Mouse (Mus musculus): ENCODE measurements around the gene Zfp358. TPM values are rescaled to one million over a fixed set of nuclear protein-coding genes. Genes with fewer than 3 reads are reported as not detected.

Gene Zfp358
- not detected in 2 replicates for polyA plus RNA-seq (2012; ENCODE audit: insufficient read depth, insufficient read length, low replicate concordance, missing spikeins)

DNA sequence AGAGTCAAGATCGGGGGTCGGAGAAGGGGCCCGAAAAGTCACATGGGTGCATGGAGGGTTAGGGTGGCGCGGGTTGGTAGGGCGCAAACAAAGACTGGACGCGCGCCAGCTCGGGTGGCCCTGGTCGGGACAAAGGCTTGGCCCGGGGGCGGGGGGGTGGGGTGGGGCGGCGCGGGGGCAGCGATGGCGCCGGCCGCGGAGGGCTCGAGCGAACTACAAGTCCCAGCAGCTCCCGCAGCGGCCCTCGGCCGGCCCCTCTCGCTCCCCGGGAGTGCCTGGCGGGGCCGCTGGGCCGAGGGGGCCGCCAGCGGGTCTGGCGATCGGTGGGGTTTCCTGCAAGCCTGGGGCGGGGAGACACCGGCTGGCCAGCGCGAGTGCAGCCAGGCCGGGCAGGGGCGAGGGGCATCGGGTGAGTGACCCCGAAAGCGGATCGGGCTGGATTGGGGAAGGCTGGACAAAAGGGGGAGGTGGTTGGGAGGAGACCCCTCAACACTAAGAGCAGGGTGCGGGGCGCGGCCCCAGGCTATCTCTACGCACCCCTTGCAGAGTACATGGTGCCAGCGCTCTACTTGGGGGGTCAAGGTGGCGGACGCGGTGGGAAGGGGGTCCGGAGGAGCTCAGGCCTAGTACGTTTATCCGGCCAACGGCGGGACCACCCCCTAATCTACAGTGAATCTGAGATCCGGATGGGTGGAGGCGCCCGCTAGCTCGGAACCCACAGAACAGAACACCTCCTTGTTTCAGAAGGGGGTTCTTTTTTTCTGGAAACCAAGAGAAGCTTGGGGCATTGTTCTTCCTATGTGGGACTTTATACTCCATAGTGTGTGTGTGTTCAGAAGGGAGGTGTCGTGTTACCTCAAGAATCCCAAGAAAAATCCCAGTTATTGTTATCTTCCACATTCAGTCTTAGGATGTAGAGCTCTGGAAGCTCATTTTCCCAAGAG, at the start of gene Zfp358:
Gene Zfp358 (plus strand): TSS at position 238 of the 944 bp plus-strand sequence.
- Histone ChIP-seq H3K4me3 (ENCODE audit: insufficient read depth, low read depth, low read length) (peak within 1 kb of the TSS; percentile 96), H3K27ac (ENCODE audit: insufficient read depth, low read depth, low read length) (peak within 1 kb of the TSS; percentile 60), H3K4me1 (ENCODE audit: control insufficient read depth, insufficient read depth, low read length) (peaks cover 11% of the 10 kb centered on the region)
- WGBS = under 1% methylated on average over 64 of the region's 64 CpGs
- no peak for TF ChIP-seq CTCF (IDR thresholded peaks at IDR 0.05; ENCODE audit: insufficient read depth, low read depth, low read length)
- TF ChIP-seq POLR2A (IDR thresholded peaks at IDR 0.05; ENCODE audit: insufficient read depth, low read depth, low read length) = peak; percentile 79

- no peak overlapping the region for H3K27ac ChIP-seq (ENCODE audit: insufficient read depth, low read depth, low read length)
- TF ChIP-seq CTCF (IDR thresholded peaks at IDR 0.05; ENCODE audit: insufficient read depth, low read depth, low read length) = no peak
- TF ChIP-seq POLR2A (IDR thresholded peaks at IDR 0.05; ENCODE audit: insufficient read depth, low read depth, low read length) = no peak
- H3K4me3 ChIP-seq (ENCODE audit: insufficient read depth, low read depth, low read length) = no peak overlapping the region
- no peaks in the 10 kb centered on the region for H3K4me1 ChIP-seq (ENCODE audit: control insufficient read depth, insufficient read depth, low read length)
- WGBS = 86% methylated on average over 2 of the region's 2 CpGs
Measured at GRCm38 (mm10) chr8:3449226-3449625, 43.7 kb upstream of the Zfp358 start.

- WGBS = 31% methylated on average over 5 of the region's 5 CpGs
- TF ChIP-seq CTCF (IDR thresholded peaks at IDR 0.05; ENCODE audit: insufficient read depth, low read depth, low read length) (peak; percentile 84), POLR2A (IDR thresholded peaks at IDR 0.05; ENCODE audit: insufficient read depth, low read depth, low read length) (no peak)
- Histone ChIP-seq H3K27ac (ENCODE audit: insufficient read depth, low read depth, low read length) (no peak overlapping the region), H3K4me3 (ENCODE audit: insufficient read depth, low read depth, low read length) (no peak overlapping the region), H3K4me1 (ENCODE audit: control insufficient read depth, insufficient read depth, low read length) (no peaks in the 10 kb centered on the region)
Measured at GRCm38 (mm10) chr8:3450670-3451069, 42.3 kb upstream of the Zfp358 start.

DNA sequence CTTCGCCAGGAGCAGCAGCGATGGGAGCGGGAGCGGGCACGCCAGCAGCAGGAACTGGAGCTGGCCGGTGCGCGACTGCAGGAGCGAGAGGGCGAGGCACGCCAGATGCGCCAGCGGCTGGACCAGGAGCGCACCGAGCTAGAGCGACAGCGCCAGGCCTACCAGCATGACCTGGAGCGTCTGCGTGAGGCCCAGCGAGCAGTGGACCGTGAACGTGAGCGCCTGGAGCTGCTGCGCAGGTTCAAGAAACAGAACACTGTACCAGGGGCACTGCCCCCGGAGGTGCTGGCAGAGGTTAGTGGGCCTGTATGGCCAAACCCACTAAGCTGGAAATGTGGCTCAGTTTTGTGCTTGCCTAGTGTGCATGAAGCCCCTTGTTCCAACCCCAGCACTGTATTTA, 40.9 kb upstream of the Zfp358 start:
- Histone ChIP-seq H3K27ac (ENCODE audit: insufficient read depth, low read depth, low read length) (no peak overlapping the region), H3K4me1 (ENCODE audit: control insufficient read depth, insufficient read depth, low read length) (no peaks in the 10 kb centered on the region), H3K4me3 (ENCODE audit: insufficient read depth, low read depth, low read length) (no peak overlapping the region)
- 98% methylated on average over 25 of the region's 25 CpGs for WGBS
- TF ChIP-seq CTCF (IDR thresholded peaks at IDR 0.05; ENCODE audit: insufficient read depth, low read depth, low read length) = no peak
- no peak for TF ChIP-seq POLR2A (IDR thresholded peaks at IDR 0.05; ENCODE audit: insufficient read depth, low read depth, low read length)

DNA sequence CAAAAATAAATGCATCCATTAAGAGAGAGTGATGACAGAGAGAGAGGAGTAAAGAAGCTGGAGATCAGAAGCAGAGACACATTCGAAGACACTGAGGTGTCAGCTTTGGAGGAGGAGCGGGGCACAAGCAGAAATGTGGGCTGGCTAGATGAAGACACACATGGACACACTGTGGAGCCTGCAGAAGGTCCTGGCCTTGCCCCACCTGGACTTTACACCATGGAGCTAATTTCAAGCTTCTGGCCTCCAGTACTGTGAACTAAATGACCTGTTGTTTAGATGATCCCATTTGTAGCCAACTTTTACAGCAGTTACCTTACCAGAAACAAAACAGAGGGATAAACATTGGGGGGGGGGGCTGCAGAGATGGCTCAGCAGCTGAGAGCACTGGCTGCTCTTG, 29.7 kb upstream of the Zfp358 start:
- TF ChIP-seq CTCF (IDR thresholded peaks at IDR 0.05; ENCODE audit: insufficient read depth, low read depth, low read length) = no peak
- no peak for TF ChIP-seq POLR2A (IDR thresholded peaks at IDR 0.05; ENCODE audit: insufficient read depth, low read depth, low read length)
- Histone ChIP-seq H3K4me1 (ENCODE audit: control insufficient read depth, insufficient read depth, low read length) (no peaks in the 10 kb centered on the region), H3K4me3 (ENCODE audit: insufficient read depth, low read depth, low read length) (no peak overlapping the region), H3K27ac (ENCODE audit: insufficient read depth, low read depth, low read length) (no peak overlapping the region)
- WGBS = 87% methylated on average over 2 of the region's 2 CpGs

- H3K4me3 ChIP-seq (ENCODE audit: insufficient read depth, low read depth, low read length) = no peak overlapping the region
- WGBS = 54% methylated on average over 5 of the region's 5 CpGs
Measured at GRCm38 (mm10) chr8:3464309-3464708, 28.6 kb upstream of the Zfp358 start.

DNA sequence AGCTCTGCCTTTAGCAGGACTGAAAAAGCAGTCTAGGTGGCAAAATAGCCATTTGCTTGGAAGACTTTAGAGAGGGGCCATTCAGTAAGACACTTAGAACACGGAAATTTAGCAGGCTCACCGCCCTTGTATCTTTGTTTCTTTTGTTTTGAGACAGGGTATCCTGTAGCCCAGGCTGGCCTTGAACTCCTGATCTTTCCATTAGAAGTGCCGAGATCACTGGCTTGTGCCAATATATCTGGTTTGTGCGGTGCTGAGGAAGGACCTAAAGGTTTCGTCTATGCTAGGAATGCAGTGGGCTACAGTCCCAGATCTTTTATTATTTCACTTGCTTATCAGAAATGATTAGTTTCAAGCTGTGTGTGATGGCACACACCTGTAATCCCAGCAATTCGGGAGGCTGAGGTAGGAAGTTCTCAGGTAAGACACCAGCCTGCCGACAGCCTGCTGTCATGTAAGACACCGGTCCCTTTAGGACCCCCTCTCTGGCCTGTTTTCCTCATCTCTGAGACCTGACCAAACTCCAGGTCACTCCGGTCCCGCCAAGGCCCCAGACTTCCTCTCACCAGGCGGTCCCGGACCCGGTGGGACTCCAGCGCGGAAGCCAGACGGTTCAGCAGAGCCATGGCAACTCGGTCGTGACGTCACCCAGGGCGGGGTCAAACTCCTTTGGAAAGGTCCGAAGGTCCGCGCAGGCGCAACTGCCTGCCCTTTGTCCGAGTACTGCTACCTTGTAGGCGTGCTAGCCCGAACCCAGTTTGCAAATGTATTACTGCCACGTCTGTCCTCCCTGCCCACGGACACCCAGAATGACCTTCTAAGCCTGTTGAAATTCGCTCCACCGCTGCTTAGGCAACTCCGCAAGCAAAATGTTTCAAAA, 25.7 kb upstream of the Zfp358 start, which contains the start of gene Pex11g:
Gene Pex11g (minus strand): TSS at position 675 of the 880 bp plus-strand sequence.
- TF ChIP-seq CTCF (IDR thresholded peaks at IDR 0.05; ENCODE audit: insufficient read depth, low read depth, low read length) (no peak), POLR2A (IDR thresholded peaks at IDR 0.05; ENCODE audit: insufficient read depth, low read depth, low read length) (peak; percentile 54)
- H3K27ac ChIP-seq (ENCODE audit: insufficient read depth, low read depth, low read length) = no peak within 1 kb of the TSS; the same call in 1 of the 2 replicates
- 8% methylated on average over 32 of the region's 32 CpGs for WGBS

More at GRCm38 (mm10) chr8:3464309-3464708, 28.6 kb upstream of the Zfp358 start:
- TF ChIP-seq CTCF (IDR thresholded peaks at IDR 0.05; ENCODE audit: insufficient read depth, low read depth, low read length) (no peak), POLR2A (IDR thresholded peaks at IDR 0.05; ENCODE audit: insufficient read depth, low read depth, low read length) (no peak)
- Histone ChIP-seq H3K4me1 (ENCODE audit: control insufficient read depth, insufficient read depth, low read length) (no peaks in the 10 kb centered on the region), H3K27ac (ENCODE audit: insufficient read depth, low read depth, low read length) (no peak overlapping the region)

GRCm38 (mm10) chr8:3467886-3468545, 24.9 kb upstream of the Zfp358 start:
- 51% methylated on average over 9 of the region's 9 CpGs for WGBS
- Histone ChIP-seq H3K27ac (ENCODE audit: insufficient read depth, low read depth, low read length) (no peak overlapping the region; the same call in 1 of the 2 replicates), H3K4me1 (ENCODE audit: control insufficient read depth, insufficient read depth, low read length) (no peaks in the 10 kb centered on the region), H3K4me3 (ENCODE audit: insufficient read depth, low read depth, low read length) (peak overlapping the region; percentile 68)
- no peak for TF ChIP-seq POLR2A (IDR thresholded peaks at IDR 0.05; ENCODE audit: insufficient read depth, low read depth, low read length)
- TF ChIP-seq CTCF (IDR thresholded peaks at IDR 0.05; ENCODE audit: insufficient read depth, low read depth, low read length) = no peak

More for the DNA sequence above, 25.7 kb upstream of the Zfp358 start, which contains the start of gene Pex11g:
- Histone ChIP-seq H3K4me3 (ENCODE audit: insufficient read depth, low read depth, low read length) (peak within 1 kb of the TSS; percentile 68), H3K4me1 (ENCODE audit: control insufficient read depth, insufficient read depth, low read length) (no peaks in the 10 kb centered on the region)
